Comparison of ENCODE assay signal across 18 mouse cellular contexts in genomic region chr2:31036811-31037210, GRCm38 (mm10).
"Had no signal": no experiment of that assay in that cellular context is flagged by ENCODE, and none has a peak within 500 bp of the region (broad histone marks: within the 10 kb centered on the region; RNA-seq: fewer than 3 reads in every experiment).

No protein-coding gene starts in this region.

- H3K4me1 ChIP-seq: limb, embryonic 10.5 days; liver, embryonic 15.5 days; megakaryocyte, embryonic 14.5 days; midbrain, embryonic 15.5 days; neural tube, embryonic 13.5 days had no signal

- H3K4me3 ChIP-seq: layer of hippocampus, adult 2 months; limb, embryonic 10.5 days; liver, embryonic 15.5 days; megakaryocyte, embryonic 14.5 days; midbrain, embryonic 15.5 days; neural tube, embryonic 13.5 days had no signal

- H3K27me3 ChIP-seq: liver, embryonic 15.5 days; megakaryocyte, embryonic 14.5 days; midbrain, embryonic 15.5 days; neural tube, embryonic 13.5 days had no signal

- H3K9ac ChIP-seq: liver, embryonic 15.5 days; midbrain, embryonic 15.5 days; neural tube, embryonic 13.5 days had no signal

- ATAC-seq: midbrain, embryonic 15.5 days had no signal

- H3K4me2 ChIP-seq: liver, embryonic 11.5 days; liver, embryonic 15.5 days; midbrain, embryonic 11.5 days; midbrain, embryonic 15.5 days; neural tube, embryonic 13.5 days had no signal

- H3K9me3 ChIP-seq: limb, embryonic 10.5 days; liver, embryonic 15.5 days; midbrain, embryonic 15.5 days; neural tube, embryonic 13.5 days had no signal

- H3K27ac ChIP-seq: kidney, postnatal 0 days; layer of hippocampus, adult 2 months; limb, embryonic 10.5 days; liver, embryonic 15.5 days; midbrain, embryonic 15.5 days; neural tube, embryonic 13.5 days had no signal

- DNase-seq: kidney, adult 11 months; kidney, adult 9 months; kidney, postnatal 4 days; lung, adult 2 months; lung, postnatal 10 days; lung, postnatal 4 days; retina, postnatal 1 day; thymus, adult 18-20 months; thymus, postnatal 14 days had no signal
